Mouse (Mus musculus) spleen, adult 18-20 months (tissue): ENCODE results near the gene Padi6.
A peak's percentile ranks its signal among the peaks of the same experiment; 100 is the strongest.

ENCODE experiments used
- DNase-seq, 2 experiments: peaks; one replicate each; pipeline ENCODE4 v3.0.0; 2022; ENCODE audit warnings: mixed read lengths in 2 of 2

Padi6 gene

GRCm38 (mm10) chr4:140680731-140681397 lies 61.6 kb downstream of the Padi6 start:
- DNase-seq = no peak

DNA sequence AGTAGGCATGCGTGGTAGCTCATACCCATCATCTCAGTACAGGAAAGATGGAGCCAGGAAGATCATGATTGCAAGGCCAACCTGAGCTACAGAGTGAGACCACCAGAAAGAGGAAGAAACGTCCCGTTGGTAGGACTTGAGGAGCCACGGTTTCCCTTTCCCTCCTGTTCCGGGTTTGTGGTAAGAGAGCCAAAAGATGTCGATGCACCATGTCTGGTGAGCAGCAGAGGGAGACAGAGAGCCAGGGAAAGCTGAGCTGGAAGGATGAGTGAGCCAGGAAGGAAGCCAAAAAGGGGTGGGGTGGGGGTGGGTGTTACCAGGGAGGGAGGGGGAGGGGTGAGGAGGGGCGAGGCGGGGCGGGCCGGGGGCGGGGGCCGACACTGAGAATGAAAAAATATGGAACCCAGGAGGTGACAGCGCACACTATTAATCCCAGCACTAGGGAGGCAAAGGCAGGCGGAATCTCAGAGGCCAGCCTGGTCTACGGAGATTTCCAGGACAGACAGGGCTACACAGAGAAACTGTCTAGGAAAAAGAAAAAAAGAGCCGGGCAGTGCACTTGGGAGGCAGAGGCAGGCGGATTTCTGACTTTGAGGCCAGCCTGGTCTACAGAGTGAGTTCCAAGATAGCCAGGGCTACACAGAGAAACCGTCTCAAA lies 62.6 kb downstream of the Padi6 start:
- DNase-seq = peak; percentile 56 to 72

DNA sequence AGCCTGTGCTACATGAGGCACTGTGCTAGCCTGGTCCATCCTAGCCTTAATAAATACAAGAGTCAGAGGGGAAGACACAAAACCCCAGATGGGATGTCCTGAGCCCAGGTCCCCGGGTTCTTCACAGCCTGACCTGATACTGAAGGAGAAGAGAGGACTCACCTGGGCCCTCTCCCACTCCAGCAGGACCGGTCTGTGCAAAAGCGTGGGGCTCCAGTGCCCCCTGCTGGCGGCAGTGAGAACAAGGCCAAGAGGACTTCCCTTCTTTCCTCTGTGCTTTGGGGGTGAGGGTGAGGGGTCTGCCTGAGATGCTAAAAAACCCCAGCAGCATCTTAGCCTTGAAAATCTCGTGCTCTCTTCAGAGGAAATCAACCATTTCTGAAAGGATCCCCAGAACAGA lies 63.4 kb downstream of the Padi6 start:
- no peak for DNase-seq
